In genomic region chr17:54367948-54368347, GRCm38 (mm10) we compare ENCODE assay signal across 19 mouse cellular contexts.
DNase-seq lines count a peak whose midpoint lies in the region; ATAC-seq and TF ChIP-seq lines count a peak whose summit lies in the region.
"Had no signal": no experiment of that assay in that cellular context is flagged by ENCODE, and none has a peak within 500 bp of the region (broad histone marks: within the 10 kb centered on the region; RNA-seq: fewer than 3 reads in every experiment).

No protein-coding gene starts in this region.

- 40% methylated on average over 2 of the region's 2 CpGs for WGBS in midbrain, embryonic 13.5 days
- WGBS in midbrain, embryonic 10.5 days, result 70% methylated on average over 2 of the region's 2 CpGs
- 40% methylated on average over 2 of the region's 2 CpGs for WGBS in midbrain, embryonic 15.5 days
- 29% methylated on average over 2 of the region's 2 CpGs for WGBS in midbrain, postnatal 0 days

- no peak overlapping the region for H3K27ac ChIP-seq in midbrain, embryonic 13.5 days
- H3K27ac ChIP-seq in midbrain, embryonic 10.5 days (replicated peaks), result no peak overlapping the region
- no peak overlapping the region for H3K27ac ChIP-seq in testis, adult 2 months (ENCODE audit: control insufficient read depth, insufficient read depth, low read depth, low read length)
- no peak overlapping the region for H3K27ac ChIP-seq in midbrain, embryonic 15.5 days
- no peak overlapping the region for H3K27ac ChIP-seq in midbrain, postnatal 0 days (ENCODE audit: low read depth, low read length)
- H3K27ac ChIP-seq: embryonic facial prominence, embryonic 10.5 days; embryonic facial prominence, embryonic 12.5 days; forebrain, embryonic 13.5 days; forebrain, embryonic 15.5 days had no signal

- ATAC-seq in midbrain, embryonic 13.5 days, result peak; percentile 43; the same call in 1 of the 2 replicates
- ATAC-seq in midbrain, embryonic 15.5 days (replicated peaks), result peak; percentile 66
- peak; percentile 58; the same call in 1 of the 2 replicates for ATAC-seq in midbrain, postnatal 0 days (ENCODE audit: low FRiP score)
- no peak for ATAC-seq in megakaryocyte, adult 5-6 weeks (ENCODE audit: poor library complexity, severe bottlenecking)
- ATAC-seq: forebrain, embryonic 13.5 days; forebrain, embryonic 15.5 days had no signal

- no peak for TF ChIP-seq POLR2A in testis, adult 2 months (IDR thresholded peaks at IDR 0.05; ENCODE audit: control insufficient read depth, low read depth, low read length)

- DNase-seq in midbrain, embryonic 10.5 days (ENCODE audit: low spot score), result no peak
- no peak for DNase-seq in testis, postnatal 10 days (ENCODE audit: low spot score)
- peak; percentile 8 for DNase-seq in midbrain, postnatal 0 days (ENCODE audit: low spot score)
- DNase-seq in right cerebral cortex, postnatal 10 days (ENCODE audit: low spot score in 2 of 2), result no peak
- DNase-seq: adrenal gland, adult 2 months; adrenal gland, postnatal 25 days; cerebellum, adult 11-12 months; cerebellum, adult 2 months; cerebellum, adult 9-10 months; cerebellum, postnatal 10 days; cerebellum, postnatal 25 days had no signal

- TF ChIP-seq CTCF in testis, adult 2 months (IDR thresholded peaks at IDR 0.05; ENCODE audit: control insufficient read depth, insufficient read depth, insufficient replicate concordance, low read depth, low read length), result no peak
- TF ChIP-seq CTCF in midbrain, postnatal 0 days (IDR thresholded peaks at IDR 0.05), result no peak

- H3K9ac ChIP-seq in midbrain, embryonic 13.5 days (replicated peaks), result no peak overlapping the region
- no peak overlapping the region for H3K9ac ChIP-seq in midbrain, embryonic 15.5 days
- no peak overlapping the region for H3K9ac ChIP-seq in midbrain, postnatal 0 days (replicated peaks; ENCODE audit: low read length, poor library complexity, severe bottlenecking)
- H3K9ac ChIP-seq: embryonic facial prominence, embryonic 12.5 days; forebrain, embryonic 13.5 days; forebrain, embryonic 15.5 days had no signal

- no peaks in the 10 kb centered on the region for H3K9me3 ChIP-seq in midbrain, embryonic 13.5 days
- no peaks in the 10 kb centered on the region for H3K9me3 ChIP-seq in midbrain, embryonic 10.5 days (replicated peaks)
- no peaks in the 10 kb centered on the region for H3K9me3 ChIP-seq in midbrain, embryonic 15.5 days
- no peaks in the 10 kb centered on the region for H3K9me3 ChIP-seq in midbrain, postnatal 0 days (ENCODE audit: low read length)
- H3K9me3 ChIP-seq: embryonic facial prominence, embryonic 10.5 days; embryonic facial prominence, embryonic 12.5 days; forebrain, embryonic 13.5 days; forebrain, embryonic 15.5 days had no signal

- H3K4me3 ChIP-seq in midbrain, embryonic 13.5 days (replicated peaks), result no peak overlapping the region
- no peak overlapping the region for H3K4me3 ChIP-seq in midbrain, embryonic 10.5 days
- H3K4me3 ChIP-seq in testis, adult 2 months (ENCODE audit: control insufficient read depth, low read depth, low read length), result peak overlapping the region; percentile 0; the same call in 1 of the 2 replicates
- no peak overlapping the region for H3K4me3 ChIP-seq in midbrain, embryonic 15.5 days
- no peak overlapping the region for H3K4me3 ChIP-seq in midbrain, postnatal 0 days (ENCODE audit: low read depth, low read length)
- H3K4me3 ChIP-seq: embryonic facial prominence, embryonic 10.5 days; embryonic facial prominence, embryonic 12.5 days; forebrain, embryonic 13.5 days; forebrain, embryonic 15.5 days had no signal

- H3K4me2 ChIP-seq in midbrain, embryonic 13.5 days (replicated peaks), result no peak overlapping the region
- no peak overlapping the region for H3K4me2 ChIP-seq in midbrain, embryonic 15.5 days
- H3K4me2 ChIP-seq in midbrain, postnatal 0 days (ENCODE audit: low read depth, low read length, poor library complexity, severe bottlenecking), result no peak overlapping the region
- H3K4me2 ChIP-seq: embryonic facial prominence, embryonic 12.5 days; forebrain, embryonic 13.5 days; forebrain, embryonic 15.5 days had no signal

- H3K36me3 ChIP-seq in midbrain, embryonic 13.5 days, result no peaks in the 10 kb centered on the region
- H3K36me3 ChIP-seq in midbrain, embryonic 10.5 days, result no peaks in the 10 kb centered on the region
- H3K36me3 ChIP-seq in testis, adult 2 months (ENCODE audit: control insufficient read depth, insufficient read depth, low read length), result no peaks in the 10 kb centered on the region
- H3K36me3 ChIP-seq in midbrain, embryonic 15.5 days (replicated peaks), result no peaks in the 10 kb centered on the region
- no peaks in the 10 kb centered on the region for H3K36me3 ChIP-seq in midbrain, postnatal 0 days (ENCODE audit: insufficient read depth, low read length)
- H3K36me3 ChIP-seq: embryonic facial prominence, embryonic 10.5 days; embryonic facial prominence, embryonic 12.5 days; forebrain, embryonic 15.5 days had no signal

- no peaks in the 10 kb centered on the region for H3K27me3 ChIP-seq in midbrain, embryonic 13.5 days
- no peaks in the 10 kb centered on the region for H3K27me3 ChIP-seq in midbrain, embryonic 10.5 days (ENCODE audit: low read depth, poor library complexity, severe bottlenecking)
- H3K27me3 ChIP-seq in testis, adult 2 months (ENCODE audit: control insufficient read depth, insufficient read depth, low read length), result no peaks in the 10 kb centered on the region
- H3K27me3 ChIP-seq in midbrain, embryonic 15.5 days (replicated peaks), result no peaks in the 10 kb centered on the region
- no peaks in the 10 kb centered on the region for H3K27me3 ChIP-seq in midbrain, postnatal 0 days (ENCODE audit: insufficient read depth, low read length)
- H3K27me3 ChIP-seq: embryonic facial prominence, embryonic 12.5 days; forebrain, embryonic 13.5 days; forebrain, embryonic 15.5 days had no signal

- H3K4me1 ChIP-seq in midbrain, embryonic 13.5 days (replicated peaks), result no peaks in the 10 kb centered on the region
- no peaks in the 10 kb centered on the region for H3K4me1 ChIP-seq in midbrain, embryonic 10.5 days
- no peaks in the 10 kb centered on the region for H3K4me1 ChIP-seq in testis, adult 2 months (ENCODE audit: control insufficient read depth, insufficient read depth, low read length)
- no peaks in the 10 kb centered on the region for H3K4me1 ChIP-seq in midbrain, embryonic 15.5 days
- H3K4me1 ChIP-seq in midbrain, postnatal 0 days (ENCODE audit: insufficient read depth, low read length), result no peaks in the 10 kb centered on the region
- H3K4me1 ChIP-seq: embryonic facial prominence, embryonic 10.5 days; embryonic facial prominence, embryonic 12.5 days; forebrain, embryonic 13.5 days; forebrain, embryonic 15.5 days had no signal
